Mouse (Mus musculus) kidney, embryonic 15.5 days (tissue): ENCODE measurements around the gene Prrt1. TPM values are rescaled to one million over a fixed set of nuclear protein-coding genes. Genes with fewer than 3 reads are reported as not detected.
A peak's percentile ranks its signal among the peaks of the same experiment; 100 is the strongest.

Experiments used
- ATAC-seq: fragments of 200-750 bp; cut with Nextera tagmentation; replicated peaks from 2 replicates; pipeline ENCODE4 v1.8.0; 2017; ENCODE audit warnings: moderate TSS enrichment; ENCODE audit not compliant: low FRiP score
- H3K27ac ChIP-seq: fragments of 300-500 bp; sonication (generic); 2 replicates; pipeline ENCODE4 v1.5.1; 2015; ENCODE audit warnings: mild to moderate bottlenecking, inconsistent platforms
- H3K27me3 ChIP-seq: fragments of 300-500 bp; sonication (generic); 2 replicates; pipeline ENCODE4 v1.6.1; 2015; ENCODE audit warnings: inconsistent platforms
- H3K36me3 ChIP-seq: fragments of 300-500 bp; sonication (generic); 2 replicates; pipeline ENCODE4 v1.6.1; 2015; ENCODE audit warnings: inconsistent platforms
- H3K4me1 ChIP-seq: fragments of 300-500 bp; sonication (generic); 2 replicates; pipeline ENCODE4 v1.6.1; 2015; ENCODE audit warnings: inconsistent platforms
- H3K4me2 ChIP-seq: fragments of 300-500 bp; sonication (generic); 2 replicates; pipeline ENCODE4 v1.6.1; 2015; ENCODE audit warnings: moderate library complexity, mild to moderate bottlenecking, inconsistent platforms
- H3K4me3 ChIP-seq: fragments of 300-500 bp; sonication (generic); replicated peaks from 2 replicates; pipeline ENCODE4 v1.5.1; 2015; ENCODE audit warnings: mild to moderate bottlenecking, inconsistent platforms
- H3K9ac ChIP-seq: fragments of 300-500 bp; sonication (generic); 2 replicates; pipeline ENCODE4 v1.6.1; 2015; ENCODE audit warnings: mild to moderate bottlenecking, inconsistent platforms
- H3K9me3 ChIP-seq: fragments of 300-500 bp; sonication (generic); replicated peaks from 2 replicates; pipeline ENCODE4 v1.6.1; 2016; ENCODE audit warnings: inconsistent platforms
- WGBS: fragments of 180-500 bp; shearing (Covaris S2); methylation state at CpG from one replicate; pipeline ENCODE4 v1.1.7; 2015; ENCODE audit warnings: mixed read lengths; 5-methylcytosine and 5-hydroxymethylcytosine counted together
- polyA plus RNA-seq: library from polyadenylated mRNA; unstranded; fragments of >200 nt; fragmentation: Nextera tagmentation; extraction: Ambion mirVana; gene quantifications from 2 replicates; pipeline ENCODE4 v1.2.1, GENCODE M21; 2015

Gene Prrt1
- polyA plus RNA-seq, result 0.24 and 0.35 TPM in 2 replicates

DNA sequence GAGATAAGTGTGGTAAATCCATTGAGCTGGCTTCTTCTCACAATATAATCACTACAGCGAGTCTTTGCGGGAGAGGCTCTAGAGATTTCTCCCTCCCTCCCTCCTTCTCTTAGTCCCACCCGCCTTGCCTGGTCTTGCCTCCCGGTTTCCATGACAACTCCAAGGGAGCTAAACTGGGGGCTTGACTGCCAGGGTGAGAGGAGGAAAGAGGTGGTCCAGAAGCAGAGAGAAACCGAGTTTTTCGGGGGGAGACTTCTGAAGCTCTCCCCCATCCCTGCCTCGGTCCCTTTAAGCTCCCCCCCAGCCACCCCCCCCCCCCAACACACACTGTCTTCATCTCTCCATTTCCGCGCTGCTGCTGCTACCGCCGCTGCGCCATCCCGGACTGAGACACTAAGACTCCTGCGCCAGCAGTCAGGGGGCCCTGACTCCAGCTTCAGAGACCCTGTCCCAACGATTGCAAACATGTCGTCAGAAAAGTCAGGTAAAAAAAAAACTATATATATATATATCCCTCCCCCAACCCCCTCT is at the start of gene Prrt1:
Prrt1 (plus strand) TSS at position 313 of the 531 bp plus-strand sequence.
- Histone ChIP-seq H3K27ac (peak within 1 kb of the TSS; percentile 95), H3K4me2 (peak within 1 kb of the TSS; percentile 94), H3K36me3 (peaks cover 10% of the 10 kb centered on the region), H3K4me1 (peaks cover 70% of the 10 kb centered on the region), H3K9me3 (no peaks in the 10 kb centered on the region), H3K27me3 (peaks cover 28% of the 10 kb centered on the region), H3K4me3 (peak within 1 kb of the TSS; percentile 76), H3K9ac (peak within 1 kb of the TSS; percentile 46)
- ATAC-seq, result no peak
- whole genome bisulfite sequencing, result 2% methylated on average over 16 of the region's 16 CpGs

DNA sequence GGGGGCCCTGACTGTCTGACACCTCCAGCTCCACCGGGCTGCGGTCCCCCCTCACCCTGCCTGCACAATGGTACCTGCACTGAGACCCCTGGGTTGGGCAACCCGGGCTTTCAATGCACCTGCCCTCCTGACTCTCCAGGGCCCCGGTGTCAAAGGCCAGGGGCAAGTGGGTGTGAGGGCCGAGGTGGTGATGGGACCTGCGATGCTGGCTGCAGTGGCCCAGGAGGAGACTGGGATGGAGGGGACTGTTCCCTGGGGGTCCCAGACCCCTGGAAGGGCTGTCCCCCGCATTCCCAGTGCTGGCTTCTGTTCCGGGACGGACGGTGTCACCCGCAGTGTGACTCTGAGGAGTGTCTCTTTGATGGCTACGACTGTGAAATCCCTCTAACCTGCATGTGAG is 46.8 kb upstream of the Prrt1 start:
- Histone ChIP-seq H3K36me3 (no peaks in the 10 kb centered on the region), H3K27me3 (no peaks in the 10 kb centered on the region), H3K27ac (no peak overlapping the region), H3K9ac (no peak overlapping the region), H3K4me2 (no peak overlapping the region), H3K4me1 (peaks cover 14% of the 10 kb centered on the region), H3K9me3 (no peaks in the 10 kb centered on the region), H3K4me3 (no peak overlapping the region)
- no peak for ATAC-seq
- 86% methylated on average over 12 of the region's 12 CpGs for WGBS

DNA sequence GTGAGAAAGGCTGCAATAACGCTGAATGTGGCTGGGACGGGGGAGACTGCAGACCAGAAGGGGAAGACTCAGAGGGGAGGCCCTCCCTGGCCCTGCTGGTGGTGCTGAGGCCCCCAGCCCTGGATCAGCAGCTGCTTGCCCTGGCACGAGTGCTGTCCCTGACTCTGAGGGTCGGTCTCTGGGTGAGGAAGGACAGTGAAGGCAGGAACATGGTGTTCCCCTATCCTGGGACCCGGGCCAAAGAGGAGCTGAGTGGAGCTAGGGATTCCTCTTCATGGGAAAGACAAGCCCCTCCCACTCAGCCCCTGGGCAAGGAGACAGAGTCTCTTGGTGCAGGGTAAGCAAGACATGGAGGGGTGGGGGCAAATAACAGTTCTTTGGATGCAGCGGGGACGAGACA is 45.9 kb upstream of the Prrt1 start:
- WGBS, result 63% methylated on average over 7 of the region's 7 CpGs

DNA sequence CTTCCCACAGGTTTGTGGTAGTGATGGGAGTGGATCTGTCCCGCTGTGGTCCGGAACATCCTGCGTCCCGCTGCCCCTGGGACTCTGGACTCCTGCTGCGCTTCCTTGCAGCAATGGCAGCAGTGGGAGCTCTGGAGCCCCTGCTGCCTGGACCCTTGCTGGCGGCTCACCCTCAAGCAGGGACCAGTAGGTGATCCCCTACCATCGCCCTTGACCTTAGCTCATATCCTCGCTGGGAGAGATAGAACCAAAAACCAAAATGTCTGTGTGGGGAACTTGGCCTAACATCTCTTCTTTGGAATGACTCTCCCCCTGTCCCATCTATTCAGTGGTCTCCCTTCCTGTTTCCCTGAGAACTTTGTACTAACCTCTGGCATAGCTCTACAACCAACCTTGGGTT is 45.5 kb upstream of the Prrt1 start:
- WGBS, result 93% methylated on average over 8 of the region's 8 CpGs
- no peaks in the 10 kb centered on the region for H3K27me3 ChIP-seq
- H3K36me3 ChIP-seq, result no peaks in the 10 kb centered on the region
- no peak for ATAC-seq
- peaks cover 26% of the 10 kb centered on the region for H3K4me1 ChIP-seq
- H3K4me2 ChIP-seq, result no peak overlapping the region
- no peak overlapping the region for H3K27ac ChIP-seq
- H3K9me3 ChIP-seq, result no peaks in the 10 kb centered on the region
- no peak overlapping the region for H3K4me3 ChIP-seq
- no peak overlapping the region for H3K9ac ChIP-seq

More for the DNA sequence above, 45.9 kb upstream of the Prrt1 start:
- Histone ChIP-seq H3K4me1 (peaks cover 21% of the 10 kb centered on the region), H3K4me2 (no peak overlapping the region), H3K9me3 (no peaks in the 10 kb centered on the region), H3K4me3 (no peak overlapping the region), H3K27me3 (no peaks in the 10 kb centered on the region), H3K9ac (no peak overlapping the region), H3K27ac (no peak overlapping the region), H3K36me3 (no peaks in the 10 kb centered on the region)
- no peak for ATAC-seq

- H3K4me1 ChIP-seq, result peaks cover 39% of the 10 kb centered on the region
- H3K4me3 ChIP-seq, result no peak overlapping the region
- H3K27me3 ChIP-seq, result no peaks in the 10 kb centered on the region
- H3K9ac ChIP-seq, result no peak overlapping the region
- 93% methylated on average over 8 of the region's 8 CpGs for WGBS
- H3K4me2 ChIP-seq, result no peak overlapping the region
- H3K9me3 ChIP-seq, result no peaks in the 10 kb centered on the region
- H3K27ac ChIP-seq, result no peak overlapping the region
- ATAC-seq, result no peak
- no peaks in the 10 kb centered on the region for H3K36me3 ChIP-seq
Measured at GRCm38 (mm10) chr17:34585121-34585520, 44.2 kb upstream of the Prrt1 start.

GRCm38 (mm10) chr17:34585877-34586771 is 43.2 kb upstream of the Prrt1 start:
- Histone ChIP-seq H3K4me3 (peak overlapping the region; percentile 82), H3K4me1 (peaks cover 49% of the 10 kb centered on the region), H3K27ac (peak overlapping the region; percentile 100), H3K9ac (peak overlapping the region; percentile 95), H3K4me2 (peak overlapping the region; percentile 96), H3K27me3 (no peaks in the 10 kb centered on the region), H3K9me3 (no peaks in the 10 kb centered on the region), H3K36me3 (no peaks in the 10 kb centered on the region)
- ATAC-seq, result no peak
- 29% methylated on average over 32 of the region's 32 CpGs for WGBS

DNA sequence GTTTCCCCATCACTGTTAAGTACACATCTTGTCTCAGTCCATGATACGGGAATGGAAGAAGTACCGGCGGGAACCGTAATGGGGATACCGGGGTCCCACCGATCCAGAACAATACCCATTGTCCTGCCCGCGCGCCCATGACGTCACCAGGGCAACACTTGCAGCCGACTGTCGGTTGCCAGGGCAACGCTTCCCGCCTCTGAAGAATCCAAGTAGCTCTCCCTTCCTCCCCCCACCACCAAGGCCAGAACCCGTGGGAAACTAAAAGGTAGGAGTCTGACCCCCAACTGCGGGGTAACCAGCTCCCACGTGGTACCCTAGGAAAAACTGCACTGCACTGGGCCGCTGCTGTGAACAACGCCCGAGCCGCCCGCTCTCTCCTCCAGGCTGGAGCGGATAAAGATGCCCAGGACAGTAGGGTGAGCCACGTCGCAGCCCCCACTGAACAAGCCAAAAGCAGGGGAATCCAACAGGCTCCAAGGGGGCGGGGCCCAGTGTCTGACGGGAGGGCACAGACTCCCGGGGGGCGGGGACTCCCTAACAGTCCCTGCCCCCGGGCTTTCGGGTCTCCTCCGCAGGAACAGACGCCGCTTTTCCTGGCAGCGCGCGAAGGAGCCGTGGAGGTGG is 42.4 kb upstream of the Prrt1 start:
- under 1% methylated on average over 38 of the region's 38 CpGs for WGBS
- ATAC-seq, result peak; percentile 81
- Histone ChIP-seq H3K9me3 (no peaks in the 10 kb centered on the region), H3K27me3 (no peaks in the 10 kb centered on the region), H3K27ac (peak overlapping the region; percentile 100), H3K4me1 (peaks cover 56% of the 10 kb centered on the region), H3K36me3 (no peaks in the 10 kb centered on the region), H3K9ac (peak overlapping the region; percentile 95), H3K4me3 (peak overlapping the region; percentile 82), H3K4me2 (peak overlapping the region; percentile 96)

- 1% methylated on average over 49 of the region's 50 CpGs for WGBS
Measured at GRCm38 (mm10) chr17:34587423-34587811, 41.9 kb upstream of the Prrt1 start.

DNA sequence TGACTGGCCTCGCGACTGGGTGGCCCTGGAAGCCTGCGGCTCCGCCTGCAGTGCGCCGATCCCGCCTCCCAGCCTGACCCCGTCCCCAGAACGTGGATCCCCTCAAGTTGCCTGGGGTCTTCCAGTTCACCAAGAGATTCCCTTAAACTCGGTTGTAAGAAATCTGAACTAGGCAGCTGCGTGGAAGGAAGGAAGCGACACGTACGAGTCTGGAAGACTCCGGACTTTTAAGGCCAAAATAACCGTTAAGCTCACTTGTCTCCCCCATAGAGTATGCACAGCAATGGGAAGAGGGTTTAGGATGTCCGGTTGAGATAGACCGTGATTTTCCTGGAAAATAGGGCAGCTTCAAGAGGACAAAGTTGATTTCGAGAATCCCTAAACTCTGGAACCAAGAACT is 41.5 kb upstream of the Prrt1 start:
- H3K4me1 ChIP-seq, result peaks cover 57% of the 10 kb centered on the region
- ATAC-seq, result no peak
- no peaks in the 10 kb centered on the region for H3K9me3 ChIP-seq
- H3K36me3 ChIP-seq, result no peaks in the 10 kb centered on the region
- 4% methylated on average over 19 of the region's 19 CpGs for WGBS
- peak overlapping the region; percentile 82 for H3K4me3 ChIP-seq
- H3K4me2 ChIP-seq, result peak overlapping the region; percentile 96
- peak overlapping the region; percentile 100 for H3K27ac ChIP-seq
- no peaks in the 10 kb centered on the region for H3K27me3 ChIP-seq
- peak overlapping the region; percentile 95 for H3K9ac ChIP-seq

More at GRCm38 (mm10) chr17:34587423-34587811, 41.9 kb upstream of the Prrt1 start:
- Histone ChIP-seq H3K9me3 (no peaks in the 10 kb centered on the region), H3K27ac (peak overlapping the region; percentile 100), H3K36me3 (no peaks in the 10 kb centered on the region), H3K4me1 (peaks cover 57% of the 10 kb centered on the region), H3K4me2 (peak overlapping the region; percentile 96), H3K9ac (peak overlapping the region; percentile 95), H3K4me3 (peak overlapping the region; percentile 82), H3K27me3 (no peaks in the 10 kb centered on the region)
- ATAC-seq, result peak; percentile 73

DNA sequence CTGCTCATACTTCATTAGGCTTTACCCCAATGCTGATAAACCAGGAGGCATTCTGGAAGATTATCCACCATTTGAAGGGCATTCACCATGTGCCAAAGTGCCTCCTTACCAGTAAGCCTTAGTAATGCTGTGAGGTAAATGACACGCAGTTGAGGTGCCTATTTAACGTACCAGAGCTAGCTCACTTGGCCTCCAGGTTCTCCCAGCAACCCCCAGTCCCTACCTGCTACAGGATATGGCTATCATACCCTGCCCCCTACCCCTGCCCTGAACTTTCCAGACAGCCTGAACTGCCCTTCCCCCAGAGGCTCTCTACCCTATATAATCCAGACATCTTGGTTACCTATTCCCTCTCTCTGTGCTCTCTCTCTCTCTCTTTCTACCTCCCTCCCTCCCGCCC is 40.6 kb upstream of the Prrt1 start:
- H3K9ac ChIP-seq, result no peak overlapping the region
- H3K4me2 ChIP-seq, result peak overlapping the region; percentile 72
- no peak for ATAC-seq
- H3K9me3 ChIP-seq, result no peaks in the 10 kb centered on the region
- no peaks in the 10 kb centered on the region for H3K27me3 ChIP-seq
- no peak overlapping the region for H3K4me3 ChIP-seq
- peak overlapping the region; percentile 100 for H3K27ac ChIP-seq
- peaks cover 64% of the 10 kb centered on the region for H3K4me1 ChIP-seq
- H3K36me3 ChIP-seq, result no peaks in the 10 kb centered on the region
- WGBS, result 47% methylated on average over 3 of the region's 3 CpGs

DNA sequence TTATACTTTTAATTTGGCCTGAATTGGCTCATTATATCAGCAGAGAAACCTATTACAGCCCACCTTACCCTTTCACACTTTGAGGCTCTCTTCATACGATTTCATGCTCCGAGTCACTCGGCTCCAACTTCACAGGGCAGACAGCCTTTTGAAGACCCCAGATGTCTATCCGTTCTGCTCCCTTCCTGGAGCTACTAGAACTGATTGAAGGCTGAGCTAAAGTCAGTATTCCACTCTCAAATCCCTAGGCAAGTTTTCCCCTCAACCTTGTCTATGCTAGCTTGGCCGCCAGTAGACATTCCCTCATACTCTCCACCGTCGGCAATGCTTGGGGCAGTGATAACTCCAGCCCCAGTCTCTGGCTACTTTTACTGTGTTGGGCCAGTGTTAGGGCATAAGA is 40.1 kb upstream of the Prrt1 start:
- 19% methylated on average over 7 of the region's 7 CpGs for WGBS
- peak overlapping the region; percentile 73; the same call in 1 of the 2 replicates for H3K4me3 ChIP-seq
- H3K9ac ChIP-seq, result 0 out of 2 replicates have a peak overlapping the region, but pooled peaks have one; percentile 7

GRCm38 (mm10) chr17:34589681-34590101 is 39.6 kb upstream of the Prrt1 start, which contains the start of gene Gpsm3:
TSS of gene Gpsm3 (plus strand) at chr17:34589806.
- Histone ChIP-seq H3K36me3 (peaks cover 8% of the 10 kb centered on the region), H3K4me3 (peak within 1 kb of the TSS; percentile 73), H3K27me3 (no peaks in the 10 kb centered on the region), H3K27ac (peak within 1 kb of the TSS; percentile 100), H3K4me2 (peak within 1 kb of the TSS; percentile 72), H3K9me3 (no peaks in the 10 kb centered on the region), H3K9ac (0 out of 2 replicates have a peak within 1 kb of the TSS, but pooled peaks have one; percentile 7), H3K4me1 (peaks cover 73% of the 10 kb centered on the region)
- WGBS, result 5% methylated on average over 7 of the region's 7 CpGs
- no peak for ATAC-seq

More for the DNA sequence above, 40.1 kb upstream of the Prrt1 start:
- Histone ChIP-seq H3K4me2 (peak overlapping the region; percentile 72), H3K36me3 (peaks cover 3% of the 10 kb centered on the region), H3K27ac (peak overlapping the region; percentile 100), H3K4me1 (peaks cover 69% of the 10 kb centered on the region), H3K9me3 (no peaks in the 10 kb centered on the region), H3K27me3 (no peaks in the 10 kb centered on the region)
- ATAC-seq, result no peak
